Mouse (Mus musculus) right cerebral cortex, postnatal 25 days (tissue): ENCODE results near the gene Fth1.
"Not testable (repeated sequence)": the region's sequence is repeated elsewhere in the genome, so short reads cannot be mapped to it uniquely, and the experiment has no call there.

Experiments used
- DNase-seq: peaks from one replicate; pipeline ENCODE4 v3.0.0; 2022

The Fth1 gene

GRCm38 (mm10) chr19:9980258-9980657, at the start of gene Fth1:
Gene Fth1 (plus strand): TSS chr19:9980598.
- no peak for DNase-seq

- DNase-seq, result not testable (repeated sequence)
Measured at GRCm38 (mm10) chr19:9931167-9931607, 49.2 kb upstream of the Fth1 start.

- DNase-seq, result no peak
Measured at GRCm38 (mm10) chr19:9933908-9934307, 46.5 kb upstream of the Fth1 start.

- DNase-seq, result no peak
Measured at GRCm38 (mm10) chr19:9936579-9936978, 43.8 kb upstream of the Fth1 start.

GRCm38 (mm10) chr19:9937428-9937827, 43.0 kb upstream of the Fth1 start:
- DNase-seq, result no peak

- DNase-seq, result no peak
Measured at GRCm38 (mm10) chr19:9938156-9938823, 42.1 kb upstream of the Fth1 start.

- no peak for DNase-seq
Measured at GRCm38 (mm10) chr19:9938824-9939303, 41.5 kb upstream of the Fth1 start.

GRCm38 (mm10) chr19:9939841-9940240, 40.6 kb upstream of the Fth1 start:
- DNase-seq, result no peak

- no peak for DNase-seq
Measured at GRCm38 (mm10) chr19:9940903-9941302, 39.5 kb upstream of the Fth1 start.

- no peak for DNase-seq
Measured at GRCm38 (mm10) chr19:9941809-9942208, 38.6 kb upstream of the Fth1 start.

- no peak for DNase-seq
Measured at GRCm38 (mm10) chr19:9942539-9943533, 37.6 kb upstream of the Fth1 start.

- no peak for DNase-seq
Measured at GRCm38 (mm10) chr19:9945800-9946564, 34.4 kb upstream of the Fth1 start.

- DNase-seq, result no peak
Measured at GRCm38 (mm10) chr19:9946986-9947385, 33.4 kb upstream of the Fth1 start.

GRCm38 (mm10) chr19:9952390-9952789, 28.0 kb upstream of the Fth1 start:
- DNase-seq, result no peak

- DNase-seq, result no peak
Measured at GRCm38 (mm10) chr19:9952912-9953311, 27.5 kb upstream of the Fth1 start.

GRCm38 (mm10) chr19:9954055-9954810, 26.2 kb upstream of the Fth1 start:
- peak; percentile 41 for DNase-seq

- no peak for DNase-seq
Measured at GRCm38 (mm10) chr19:9954811-9955202, 25.6 kb upstream of the Fth1 start.

GRCm38 (mm10) chr19:9955438-9955837, 25.0 kb upstream of the Fth1 start:
- no peak for DNase-seq

- no peak for DNase-seq
Measured at GRCm38 (mm10) chr19:9956624-9957388, 23.6 kb upstream of the Fth1 start.

GRCm38 (mm10) chr19:9957965-9958364, 22.4 kb upstream of the Fth1 start:
- DNase-seq, result no peak

- no peak for DNase-seq
Measured at GRCm38 (mm10) chr19:9960769-9961168, 19.6 kb upstream of the Fth1 start.
